Mouse (Mus musculus): ENCODE results near the gene Hectd1. TPM values are rescaled to one million over a fixed set of nuclear protein-coding genes. Genes with fewer than 3 reads are reported as not detected.

Gene Hectd1
- polyA plus RNA-seq, 1 experiment, result 31.2 TPM

- WGBS, result 83% methylated on average over 1 of the region's 1 CpGs
- Histone ChIP-seq H3K4me1 (ENCODE audit: control insufficient read depth, insufficient read depth, low read length) (no peaks in the 10 kb centered on the region), H3K27ac (ENCODE audit: control insufficient read depth, insufficient read depth, low read depth, low read length, poor library complexity) (no peak overlapping the region), H3K4me3 (replicated peaks; ENCODE audit: control insufficient read depth, low read depth, low read length) (no peak overlapping the region)
- no peak for TF ChIP-seq POLR2A (IDR thresholded peaks at IDR 0.05; ENCODE audit: borderline replicate concordance, control insufficient read depth, low read depth, low read length)
- TF ChIP-seq CTCF (IDR thresholded peaks at IDR 0.05; ENCODE audit: control insufficient read depth, insufficient read depth, low read length), result no peak
Measured at GRCm38 (mm10) chr12:51736807-51737206, 92.5 kb downstream of the Hectd1 start.

GRCm38 (mm10) chr12:51736381-51736780 lies 93.0 kb downstream of the Hectd1 start:
- Histone ChIP-seq H3K4me1 (ENCODE audit: control insufficient read depth, insufficient read depth, low read length) (no peaks in the 10 kb centered on the region), H3K27ac (ENCODE audit: control insufficient read depth, insufficient read depth, low read depth, low read length, poor library complexity) (no peak overlapping the region), H3K4me3 (replicated peaks; ENCODE audit: control insufficient read depth, low read depth, low read length) (no peak overlapping the region)
- 87% methylated on average over 3 of the region's 3 CpGs for WGBS
- TF ChIP-seq CTCF (IDR thresholded peaks at IDR 0.05; ENCODE audit: control insufficient read depth, insufficient read depth, low read length) (no peak), POLR2A (IDR thresholded peaks at IDR 0.05; ENCODE audit: borderline replicate concordance, control insufficient read depth, low read depth, low read length) (no peak)

GRCm38 (mm10) chr12:51735840-51736271 lies 93.5 kb downstream of the Hectd1 start:
- TF ChIP-seq POLR2A (IDR thresholded peaks at IDR 0.05; ENCODE audit: borderline replicate concordance, control insufficient read depth, low read depth, low read length) (no peak), CTCF (IDR thresholded peaks at IDR 0.05; ENCODE audit: control insufficient read depth, insufficient read depth, low read length) (no peak)
- Histone ChIP-seq H3K27ac (ENCODE audit: control insufficient read depth, insufficient read depth, low read depth, low read length, poor library complexity) (no peak overlapping the region), H3K4me3 (replicated peaks; ENCODE audit: control insufficient read depth, low read depth, low read length) (no peak overlapping the region), H3K4me1 (ENCODE audit: control insufficient read depth, insufficient read depth, low read length) (no peaks in the 10 kb centered on the region)
- WGBS, result 73% methylated on average over 7 of the region's 7 CpGs

- TF ChIP-seq POLR2A (IDR thresholded peaks at IDR 0.05; ENCODE audit: borderline replicate concordance, control insufficient read depth, low read depth, low read length) (no peak), CTCF (IDR thresholded peaks at IDR 0.05; ENCODE audit: control insufficient read depth, insufficient read depth, low read length) (no peak)
- Histone ChIP-seq H3K4me1 (ENCODE audit: control insufficient read depth, insufficient read depth, low read length) (no peaks in the 10 kb centered on the region), H3K27ac (ENCODE audit: control insufficient read depth, insufficient read depth, low read depth, low read length, poor library complexity) (no peak overlapping the region), H3K4me3 (replicated peaks; ENCODE audit: control insufficient read depth, low read depth, low read length) (no peak overlapping the region)
- 86% methylated on average over 14 of the region's 14 CpGs for WGBS
Measured at GRCm38 (mm10) chr12:51734605-51735211, 94.6 kb downstream of the Hectd1 start.

- H3K27ac ChIP-seq (ENCODE audit: control insufficient read depth, insufficient read depth, low read depth, low read length, poor library complexity), result no peak overlapping the region
- no peak overlapping the region for H3K4me3 ChIP-seq (replicated peaks; ENCODE audit: control insufficient read depth, low read depth, low read length)
- no peak for TF ChIP-seq POLR2A (IDR thresholded peaks at IDR 0.05; ENCODE audit: borderline replicate concordance, control insufficient read depth, low read depth, low read length)
- H3K4me1 ChIP-seq (ENCODE audit: control insufficient read depth, insufficient read depth, low read length), result no peaks in the 10 kb centered on the region
- 94% methylated on average over 9 of the region's 9 CpGs for WGBS
Measured at GRCm38 (mm10) chr12:51729827-51730226, 99.5 kb downstream of the Hectd1 start.

GRCm38 (mm10) chr12:51729058-51729457 lies 100.3 kb downstream of the Hectd1 start:
- Histone ChIP-seq H3K4me3 (replicated peaks; ENCODE audit: control insufficient read depth, low read depth, low read length) (no peak overlapping the region), H3K27ac (ENCODE audit: control insufficient read depth, insufficient read depth, low read depth, low read length, poor library complexity) (no peak overlapping the region), H3K4me1 (ENCODE audit: control insufficient read depth, insufficient read depth, low read length) (no peaks in the 10 kb centered on the region)
- WGBS, result 64% methylated on average over 11 of the region's 11 CpGs
- TF ChIP-seq POLR2A (IDR thresholded peaks at IDR 0.05; ENCODE audit: borderline replicate concordance, control insufficient read depth, low read depth, low read length), result no peak
- no peak for TF ChIP-seq CTCF (IDR thresholded peaks at IDR 0.05; ENCODE audit: control insufficient read depth, insufficient read depth, low read length)

- no peak overlapping the region for H3K4me3 ChIP-seq (replicated peaks; ENCODE audit: control insufficient read depth, low read depth, low read length)
- TF ChIP-seq POLR2A (IDR thresholded peaks at IDR 0.05; ENCODE audit: borderline replicate concordance, control insufficient read depth, low read depth, low read length), result no peak
- TF ChIP-seq CTCF (IDR thresholded peaks at IDR 0.05; ENCODE audit: control insufficient read depth, insufficient read depth, low read length), result no peak
Measured at GRCm38 (mm10) chr12:51721836-51722235, 107.5 kb downstream of the Hectd1 start.

GRCm38 (mm10) chr12:51718617-51719016 lies 110.7 kb downstream of the Hectd1 start:
- Histone ChIP-seq H3K4me1 (ENCODE audit: control insufficient read depth, insufficient read depth, low read length) (no peaks in the 10 kb centered on the region), H3K27ac (ENCODE audit: control insufficient read depth, insufficient read depth, low read depth, low read length, poor library complexity) (no peak overlapping the region), H3K4me3 (replicated peaks; ENCODE audit: control insufficient read depth, low read depth, low read length) (no peak overlapping the region)
- WGBS, result 45% methylated on average over 6 of the region's 6 CpGs
- TF ChIP-seq POLR2A (IDR thresholded peaks at IDR 0.05; ENCODE audit: borderline replicate concordance, control insufficient read depth, low read depth, low read length) (no peak), CTCF (IDR thresholded peaks at IDR 0.05; ENCODE audit: control insufficient read depth, insufficient read depth, low read length) (no peak)

More at GRCm38 (mm10) chr12:51721836-51722235, 107.5 kb downstream of the Hectd1 start:
- WGBS, result 93% methylated on average over 8 of the region's 8 CpGs
- no peak overlapping the region for H3K27ac ChIP-seq (ENCODE audit: control insufficient read depth, insufficient read depth, low read depth, low read length, poor library complexity)
- H3K4me1 ChIP-seq (ENCODE audit: control insufficient read depth, insufficient read depth, low read length), result no peaks in the 10 kb centered on the region

GRCm38 (mm10) chr12:51712685-51713084 lies 116.7 kb downstream of the Hectd1 start:
- no peak overlapping the region for H3K27ac ChIP-seq (ENCODE audit: control insufficient read depth, insufficient read depth, low read depth, low read length, poor library complexity)
- H3K4me1 ChIP-seq (ENCODE audit: control insufficient read depth, insufficient read depth, low read length), result no peaks in the 10 kb centered on the region; the same call in none of the 2 replicates
- H3K4me3 ChIP-seq (replicated peaks; ENCODE audit: control insufficient read depth, low read depth, low read length), result no peak overlapping the region
- 79% methylated on average over 1 of the region's 1 CpGs for WGBS
- TF ChIP-seq CTCF (IDR thresholded peaks at IDR 0.05; ENCODE audit: control insufficient read depth, insufficient read depth, low read length), result no peak
- no peak for TF ChIP-seq POLR2A (IDR thresholded peaks at IDR 0.05; ENCODE audit: borderline replicate concordance, control insufficient read depth, low read depth, low read length)
